Mouse (Mus musculus) kidney, embryonic 14.5 days (tissue): ENCODE data around the gene Lrit2. TPM values are rescaled to one million over a fixed set of nuclear protein-coding genes. Genes with fewer than 3 reads are reported as not detected.

Source experiments
- polyA plus RNA-seq: library from polyadenylated mRNA; unstranded; fragments of >200 nt; fragmentation: Nextera tagmentation; extraction: Ambion mirVana; gene quantifications from 2 replicates; pipeline ENCODE4 v1.2.1, GENCODE M21; 2014

Gene Lrit2
- polyA plus RNA-seq, 1 experiment from 2014 or later: not detected

Other genes with a start within 250 kb of the Lrit2 start
- 25.1 and 35.3 TPM in 2 replicates for gene Ccser2, start 99.2 kb upstream of the Lrit2 start, polyA plus RNA-seq
- gene Rgr, start 19.0 kb upstream of the Lrit2 start, polyA plus RNA-seq: not detected in 2 replicates
- gene Lrit1, start 13.1 kb upstream of the Lrit2 start, polyA plus RNA-seq: not detected in 2 replicates
- 3.8 and 5.6 TPM in 2 replicates for gene Cdhr1, start 30.4 kb downstream of the Lrit2 start, polyA plus RNA-seq
- 0.69 and 0.81 TPM in 2 replicates for gene 2610528A11Rik, start 46.1 kb downstream of the Lrit2 start, polyA plus RNA-seq
- 169 and 206 TPM in 2 replicates for gene Ghitm, start 67.3 kb downstream of the Lrit2 start, polyA plus RNA-seq